Mouse (Mus musculus) embryonic fibroblast, embryonic 13.5 days (primary cell): ENCODE results near the gene Rbm48.

ENCODE experiments used
- CTCF ChIP-seq: IDR thresholded peaks from 2 replicates; pipeline ENCODE4 v1.5.1; 2011; ENCODE audit warnings: mild to moderate bottlenecking, control low read depth, low read length, moderate library complexity, borderline replicate concordance; ENCODE audit not compliant: insufficient read depth
- POLR2A ChIP-seq: IDR thresholded peaks from 2 replicates; pipeline ENCODE4 v1.6.1; 2011; ENCODE audit warnings: low read depth, mild to moderate bottlenecking, control low read depth, low read length, moderate library complexity

GRCm38 (mm10) chr5:3541871-3542270, 54.5 kb downstream of the Rbm48 start:
- TF ChIP-seq CTCF (no peak), POLR2A (no peak)
